Mouse (Mus musculus) c-Kit-positive CD71-positive TER-119-negative erythroid progenitor cells, embryonic 14.5 days (primary cell): ENCODE results near the gene Coil.

Experiments
- DNase-seq: peaks from one replicate; pipeline ENCODE4 v3.0.0-alpha.2; 2013; ENCODE audit warnings: low read depth

Gene Coil

GRCm38 (mm10) chr11:88970202-88970732 is at the start of gene Coil:
Gene Coil (plus strand): TSS chr11:88970252.
- no peak for DNase-seq

GRCm38 (mm10) chr11:88926566-88926965 is 43.5 kb upstream of the Coil start:
- no peak for DNase-seq

GRCm38 (mm10) chr11:88931692-88932530 is 38.1 kb upstream of the Coil start:
- no peak for DNase-seq

GRCm38 (mm10) chr11:88933030-88933429 is 37.0 kb upstream of the Coil start:
- no peak for DNase-seq

- no peak for DNase-seq
Measured at GRCm38 (mm10) chr11:88934089-88935000, 35.7 kb upstream of the Coil start.

- no peak for DNase-seq
Measured at GRCm38 (mm10) chr11:88937886-88938285, 32.2 kb upstream of the Coil start.

GRCm38 (mm10) chr11:88938770-88939169 is 31.3 kb upstream of the Coil start:
- DNase-seq, result no peak

- DNase-seq, result no peak
Measured at GRCm38 (mm10) chr11:88939634-88940033, 30.4 kb upstream of the Coil start.

GRCm38 (mm10) chr11:88941489-88941888 is 28.6 kb upstream of the Coil start:
- DNase-seq, result no peak

- no peak for DNase-seq
Measured at GRCm38 (mm10) chr11:88945971-88946585, 24.0 kb upstream of the Coil start.

GRCm38 (mm10) chr11:88948896-88949295 is 21.2 kb upstream of the Coil start:
- no peak for DNase-seq

GRCm38 (mm10) chr11:88949802-88950639 is 20.0 kb upstream of the Coil start:
- no peak for DNase-seq

- no peak for DNase-seq
Measured at GRCm38 (mm10) chr11:88950640-88951250, 19.3 kb upstream of the Coil start.

GRCm38 (mm10) chr11:88951576-88951975 is 18.5 kb upstream of the Coil start:
- no peak for DNase-seq

- DNase-seq, result no peak
Measured at GRCm38 (mm10) chr11:88952117-88952516, 17.9 kb upstream of the Coil start.

- DNase-seq, result peak; percentile 53
Measured at GRCm38 (mm10) chr11:88953582-88953981, 16.5 kb upstream of the Coil start.

- DNase-seq, result no peak
Measured at GRCm38 (mm10) chr11:88954803-88955202, 15.2 kb upstream of the Coil start.

GRCm38 (mm10) chr11:88955217-88955969 is 14.7 kb upstream of the Coil start, which contains the start of gene Scpep1:
Gene Scpep1 (minus strand): TSS chr11:88955465.
- DNase-seq, result peak; percentile 94

- DNase-seq, result no peak
Measured at GRCm38 (mm10) chr11:88958851-88959250, 11.2 kb upstream of the Coil start.

GRCm38 (mm10) chr11:88966881-88967361 is 3.1 kb upstream of the Coil start, which contains the start of gene Elobl:
Gene Elobl (minus strand): TSS chr11:88966931.
- no peak for DNase-seq
